Mouse (Mus musculus): ENCODE data around the gene Atg13. TPM values are rescaled to one million over a fixed set of nuclear protein-coding genes. Genes with fewer than 3 reads are reported as not detected.

The Atg13 gene
- total RNA-seq (2014; rRNA removed) = 16.2 and 28.9 TPM in 2 replicates
- polyA plus RNA-seq (2015; fragmentation: Nextera tagmentation; extraction: Ambion mirVana) = 29.8 and 29.9 TPM in 2 replicates

DNA sequence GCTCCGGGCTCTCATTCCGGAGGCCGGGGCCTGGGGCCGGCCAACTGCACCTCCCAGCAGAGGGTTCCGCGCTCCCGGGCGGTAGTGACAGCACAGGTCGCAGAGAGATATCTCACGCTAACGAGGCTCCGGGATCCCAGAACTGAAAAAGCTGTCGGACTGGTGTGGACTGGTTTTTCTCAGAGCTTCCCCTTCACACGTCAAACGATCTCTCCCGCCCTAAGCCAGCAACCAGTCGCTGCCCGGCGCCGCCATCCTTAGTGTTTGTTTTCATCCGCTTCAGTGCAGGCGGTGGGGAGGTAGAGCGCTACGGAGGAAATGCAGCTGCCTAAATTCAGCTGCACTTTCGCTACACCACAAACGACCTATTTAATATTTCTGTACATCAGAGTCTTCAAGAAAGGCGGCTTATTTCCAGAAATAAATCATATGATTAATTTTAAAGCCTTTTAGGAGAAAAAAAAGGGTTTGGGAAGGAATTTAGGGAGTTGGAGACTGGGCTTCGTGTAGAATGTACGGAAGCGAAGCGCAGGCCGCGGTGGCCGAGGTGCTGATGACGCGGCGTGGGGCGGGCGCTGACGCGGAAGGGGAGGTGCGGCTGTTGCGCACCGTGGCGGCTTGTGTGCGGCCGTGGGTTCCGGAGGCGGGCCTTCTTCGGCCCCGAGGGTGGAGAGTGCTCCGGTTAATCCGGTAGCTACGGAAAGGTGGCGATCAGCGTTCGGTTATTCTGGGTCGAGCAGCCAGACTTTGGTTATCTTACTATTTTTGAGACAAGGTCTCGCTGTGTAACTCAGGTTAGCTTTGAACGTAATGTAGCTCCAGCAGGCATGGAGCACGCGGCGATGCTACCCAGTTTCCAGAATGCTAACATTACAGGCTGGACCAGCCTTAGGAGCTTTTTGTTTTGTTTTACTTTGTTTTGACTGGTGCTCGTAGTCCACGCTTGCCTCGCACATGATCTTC lies at the start of gene Atg13, which contains the start of gene Harbi1:
Atg13 (minus strand) TSS at position 305 of the 963 bp plus-strand sequence.
Harbi1 (plus strand) TSS at position 581 of the 963 bp plus-strand sequence.
- DNase-seq = peak; percentile 97
- no peak for TF ChIP-seq CTCF (IDR thresholded peaks at IDR 0.05; ENCODE audit: low read depth)
- Histone ChIP-seq H3K9me3 (ENCODE audit: low read length) (no peaks in the 10 kb centered on the region), H3K4me2 (ENCODE audit: low read depth) (peak within 1 kb of the TSS; percentile 78), H3K9ac (peak within 1 kb of the TSS; percentile 76), H3K36me3 (ENCODE audit: insufficient read depth) (no peaks in the 10 kb centered on the region; the same call in 1 of the 2 replicates), H3K4me1 (ENCODE audit: insufficient read depth) (peaks cover 7% of the 10 kb centered on the region), H3K4me3 (ENCODE audit: low read depth, low read length) (peak within 1 kb of the TSS; percentile 89), H3K27ac (ENCODE audit: low read depth, low read length) (peak within 1 kb of the TSS; percentile 83), H3K27me3 (ENCODE audit: insufficient read depth, low read length) (no peaks in the 10 kb centered on the region)
- WGBS = 1% methylated on average over 66 of the region's 66 CpGs
- ATAC-seq = peak; percentile 99

- peak; percentile 55; the same call in 1 of the 2 replicates for ATAC-seq
- H3K4me1 ChIP-seq (ENCODE audit: insufficient read depth) = no peaks in the 10 kb centered on the region
- H3K27ac ChIP-seq (ENCODE audit: low read depth, low read length) = no peak overlapping the region
- no peaks in the 10 kb centered on the region for H3K36me3 ChIP-seq (ENCODE audit: insufficient read depth)
- no peak overlapping the region for H3K4me2 ChIP-seq (ENCODE audit: low read depth)
- 55% methylated on average over 2 of the region's 2 CpGs for WGBS
- no peak overlapping the region for H3K4me3 ChIP-seq (ENCODE audit: low read depth, low read length)
- H3K9ac ChIP-seq = no peak overlapping the region
- DNase-seq = peak; percentile 16
- H3K27me3 ChIP-seq (ENCODE audit: insufficient read depth, low read length) = no peaks in the 10 kb centered on the region
- TF ChIP-seq CTCF (IDR thresholded peaks at IDR 0.05; ENCODE audit: low read depth) = no peak
- H3K9me3 ChIP-seq (ENCODE audit: low read length) = no peaks in the 10 kb centered on the region
These were observed 39.5 kb upstream of the Atg13 start for GRCm38 (mm10) chr2:91749811-91750261.

DNA sequence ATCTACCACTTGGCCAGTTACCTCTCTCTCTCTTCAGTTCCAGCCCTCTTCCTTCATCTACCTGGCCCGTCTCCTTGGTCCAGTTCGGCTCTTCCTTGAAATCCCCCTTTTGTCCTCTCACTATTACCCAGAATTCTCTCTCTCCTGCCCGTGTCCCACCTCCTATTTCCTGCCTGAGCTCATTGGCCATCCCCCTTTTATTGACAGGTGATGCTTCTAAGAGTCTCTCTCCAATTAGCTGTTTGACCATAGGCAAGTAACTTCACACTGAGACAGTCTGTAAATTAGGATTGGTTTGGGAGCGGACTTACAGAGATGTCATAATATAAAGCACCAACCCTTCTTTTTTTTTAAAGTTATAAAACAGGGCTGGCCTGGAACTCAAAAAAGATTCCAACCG lies 34.3 kb upstream of the Atg13 start:
- TF ChIP-seq CTCF (IDR thresholded peaks at IDR 0.05; ENCODE audit: low read depth) = no peak
- H3K4me2 ChIP-seq (ENCODE audit: low read depth) = no peak overlapping the region
- no peak overlapping the region for H3K27ac ChIP-seq (ENCODE audit: low read depth, low read length)
- ATAC-seq (no peak), DNase-seq (no peak)
- H3K9ac ChIP-seq = no peak overlapping the region
- H3K9me3 ChIP-seq (ENCODE audit: low read length) = no peaks in the 10 kb centered on the region
- H3K36me3 ChIP-seq (ENCODE audit: insufficient read depth) = no peaks in the 10 kb centered on the region
- 84% methylated on average over 5 of the region's 5 CpGs for WGBS
- no peak overlapping the region for H3K4me3 ChIP-seq (ENCODE audit: low read depth, low read length)
- no peaks in the 10 kb centered on the region for H3K4me1 ChIP-seq (ENCODE audit: insufficient read depth)
- no peaks in the 10 kb centered on the region for H3K27me3 ChIP-seq (ENCODE audit: insufficient read depth, low read length)

GRCm38 (mm10) chr2:91739586-91739985 lies 29.2 kb upstream of the Atg13 start:
- Histone ChIP-seq H3K4me2 (ENCODE audit: low read depth) (no peak overlapping the region), H3K27ac (ENCODE audit: low read depth, low read length) (no peak overlapping the region)
- TF ChIP-seq CTCF (IDR thresholded peaks at IDR 0.05; ENCODE audit: low read depth) = no peak

GRCm38 (mm10) chr2:91735221-91735620 lies 24.8 kb upstream of the Atg13 start:
- WGBS = 94% methylated on average over 5 of the region's 5 CpGs
- H3K4me2 ChIP-seq (ENCODE audit: low read depth) = no peak overlapping the region
- H3K27me3 ChIP-seq (ENCODE audit: insufficient read depth, low read length) = no peaks in the 10 kb centered on the region
- DNase-seq (no peak), ATAC-seq (no peak)
- no peak overlapping the region for H3K27ac ChIP-seq (ENCODE audit: low read depth, low read length)
- no peaks in the 10 kb centered on the region for H3K36me3 ChIP-seq (ENCODE audit: insufficient read depth)
- H3K9me3 ChIP-seq (ENCODE audit: low read length) = no peaks in the 10 kb centered on the region
- no peaks in the 10 kb centered on the region for H3K4me1 ChIP-seq (ENCODE audit: insufficient read depth)
- H3K4me3 ChIP-seq (ENCODE audit: low read depth, low read length) = no peak overlapping the region
- no peak for TF ChIP-seq CTCF (IDR thresholded peaks at IDR 0.05; ENCODE audit: low read depth)
- H3K9ac ChIP-seq = no peak overlapping the region

More at GRCm38 (mm10) chr2:91739586-91739985, 29.2 kb upstream of the Atg13 start:
- DNase-seq (no peak), ATAC-seq (no peak)
- WGBS = 85% methylated on average over 1 of the region's 1 CpGs
- Histone ChIP-seq H3K4me1 (ENCODE audit: insufficient read depth) (no peaks in the 10 kb centered on the region), H3K27me3 (ENCODE audit: insufficient read depth, low read length) (no peaks in the 10 kb centered on the region), H3K9me3 (ENCODE audit: low read length) (no peaks in the 10 kb centered on the region), H3K36me3 (ENCODE audit: insufficient read depth) (no peaks in the 10 kb centered on the region), H3K4me3 (ENCODE audit: low read depth, low read length) (no peak overlapping the region), H3K9ac (no peak overlapping the region)

DNA sequence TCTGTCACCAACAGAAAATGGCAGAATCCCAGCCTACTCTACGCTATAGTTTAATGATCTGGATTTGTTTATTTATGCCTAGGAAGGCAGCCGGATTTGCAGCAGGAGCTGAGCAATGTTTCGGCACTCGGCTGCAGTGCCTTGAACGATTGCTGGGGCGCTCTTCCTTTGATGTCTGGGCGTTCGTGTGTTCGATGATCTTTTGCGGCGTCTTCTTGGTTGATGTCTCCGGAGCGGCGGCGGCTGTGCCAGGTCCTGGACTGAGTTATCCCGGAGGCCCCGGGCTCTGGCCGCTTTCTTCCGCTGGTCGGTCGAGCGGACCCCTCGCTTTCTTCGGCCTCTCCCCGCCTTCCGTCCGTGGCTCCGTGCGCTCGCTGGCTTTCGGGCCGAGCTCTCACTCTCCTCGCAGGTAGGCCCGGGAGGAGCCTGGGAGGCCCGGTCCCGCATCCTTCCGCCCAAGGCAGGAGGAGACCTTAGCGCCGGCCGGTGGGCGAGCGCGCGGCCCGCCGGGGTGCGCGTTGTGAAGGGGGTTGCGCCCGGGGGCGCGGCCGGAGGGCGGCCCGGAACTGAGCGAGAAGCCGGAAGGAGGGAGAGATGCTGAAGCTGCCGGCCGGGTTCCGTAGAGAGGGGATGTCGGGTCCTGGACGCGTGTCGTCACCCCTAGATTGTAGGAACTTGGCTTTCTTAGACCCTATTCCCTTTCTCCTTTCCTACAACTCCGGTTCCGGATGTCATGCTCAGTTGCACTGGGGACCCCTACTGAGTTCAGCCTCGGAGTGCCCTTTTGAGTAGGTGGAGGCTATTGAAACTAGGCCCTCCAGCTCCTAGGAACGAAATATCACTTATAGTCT lies 19.8 kb upstream of the Atg13 start, which contains the start of gene Ambra1:
Ambra1 (plus strand) TSS at position 164 of the 851 bp plus-strand sequence.
- 1% methylated on average over 65 of the region's 68 CpGs for WGBS

More for the DNA sequence above, 19.8 kb upstream of the Atg13 start, which contains the start of gene Ambra1:
- Histone ChIP-seq H3K4me2 (ENCODE audit: low read depth) (peak within 1 kb of the TSS; percentile 63), H3K9me3 (ENCODE audit: low read length) (no peaks in the 10 kb centered on the region), H3K27ac (ENCODE audit: low read depth, low read length) (peak within 1 kb of the TSS; percentile 91), H3K4me3 (ENCODE audit: low read depth, low read length) (peak within 1 kb of the TSS; percentile 100), H3K4me1 (ENCODE audit: insufficient read depth) (no peaks in the 10 kb centered on the region), H3K36me3 (ENCODE audit: insufficient read depth) (no peaks in the 10 kb centered on the region), H3K9ac (peak within 1 kb of the TSS; percentile 93), H3K27me3 (ENCODE audit: insufficient read depth, low read length) (no peaks in the 10 kb centered on the region)
- peak; percentile 64 for TF ChIP-seq CTCF (IDR thresholded peaks at IDR 0.05; ENCODE audit: low read depth)
- ATAC-seq = peak; percentile 96
- DNase-seq = peak; percentile 96

All from forebrain, postnatal 0 days (tissue).